Mouse (Mus musculus) ES-Bruce4 (cell line): ENCODE data around the gene Prr18. TPM values are rescaled to one million over a fixed set of nuclear protein-coding genes. Genes with fewer than 3 reads are reported as not detected.

Experiments used
- H3K27ac ChIP-seq: 2 replicates; pipeline ENCODE4 v1.5.1; 2012; ENCODE audit warnings: low read length, inconsistent platforms; ENCODE audit not compliant: insufficient read depth
- H3K27me3 ChIP-seq: 2 replicates; pipeline ENCODE4 v1.6.1; 2012; ENCODE audit warnings: mild to moderate bottlenecking, low read length, inconsistent platforms; ENCODE audit not compliant: control insufficient read depth, poor library complexity, insufficient read depth, severe bottlenecking
- H3K36me3 ChIP-seq: 2 replicates; pipeline ENCODE4 v1.6.1; 2012; ENCODE audit warnings: inconsistent platforms, mild to moderate bottlenecking, low read length, moderate library complexity; ENCODE audit not compliant: control insufficient read depth, poor library complexity, insufficient read depth, severe bottlenecking
- H3K4me1 ChIP-seq: one replicate; pipeline ENCODE4 v1.8.1; 2011; ENCODE audit warnings: low read length; ENCODE audit not compliant: control insufficient read depth, insufficient read depth
- H3K4me3 ChIP-seq: 2 replicates; pipeline ENCODE4 v1.5.1; 2011; ENCODE audit warnings: low read depth, mild to moderate bottlenecking, low read length
- H3K9ac ChIP-seq: 2 replicates; pipeline ENCODE4 v1.6.1; 2012; ENCODE audit warnings: low read depth, mild to moderate bottlenecking, inconsistent platforms; ENCODE audit not compliant: poor library complexity, severe bottlenecking
- H3K9me3 ChIP-seq: replicated peaks from 2 replicates; pipeline ENCODE4 v1.6.1; 2012; ENCODE audit warnings: mild to moderate bottlenecking, low read length, inconsistent platforms; ENCODE audit not compliant: control insufficient read depth, poor library complexity, insufficient read depth, severe bottlenecking
- CTCF ChIP-seq: IDR thresholded peaks from one replicate; pipeline ENCODE4 v1.8.1; 2011; ENCODE audit warnings: low read depth, low read length
- EP300 ChIP-seq: IDR thresholded peaks from 2 replicates; pipeline ENCODE4 v1.6.1; 2011; ENCODE audit warnings: low read depth, low read length; ENCODE audit not compliant: insufficient read depth
- POLR2A ChIP-seq: IDR thresholded peaks from one replicate; pipeline ENCODE4 v1.8.1; 2011; ENCODE audit warnings: low read length; ENCODE audit not compliant: insufficient read depth
- polyA plus RNA-seq: library from polyadenylated mRNA; stranded (reverse); fragments of >200 nt; gene quantifications from 2 replicates; pipeline ENCODE4 v1.2.4, GENCODE M21; 2011; ENCODE audit warnings: low read depth; ENCODE audit not compliant: missing spikeins, insufficient read depth, insufficient read length

Prr18 gene
- polyA plus RNA-seq, 1 experiment, result 0.61 TPM

DNA sequence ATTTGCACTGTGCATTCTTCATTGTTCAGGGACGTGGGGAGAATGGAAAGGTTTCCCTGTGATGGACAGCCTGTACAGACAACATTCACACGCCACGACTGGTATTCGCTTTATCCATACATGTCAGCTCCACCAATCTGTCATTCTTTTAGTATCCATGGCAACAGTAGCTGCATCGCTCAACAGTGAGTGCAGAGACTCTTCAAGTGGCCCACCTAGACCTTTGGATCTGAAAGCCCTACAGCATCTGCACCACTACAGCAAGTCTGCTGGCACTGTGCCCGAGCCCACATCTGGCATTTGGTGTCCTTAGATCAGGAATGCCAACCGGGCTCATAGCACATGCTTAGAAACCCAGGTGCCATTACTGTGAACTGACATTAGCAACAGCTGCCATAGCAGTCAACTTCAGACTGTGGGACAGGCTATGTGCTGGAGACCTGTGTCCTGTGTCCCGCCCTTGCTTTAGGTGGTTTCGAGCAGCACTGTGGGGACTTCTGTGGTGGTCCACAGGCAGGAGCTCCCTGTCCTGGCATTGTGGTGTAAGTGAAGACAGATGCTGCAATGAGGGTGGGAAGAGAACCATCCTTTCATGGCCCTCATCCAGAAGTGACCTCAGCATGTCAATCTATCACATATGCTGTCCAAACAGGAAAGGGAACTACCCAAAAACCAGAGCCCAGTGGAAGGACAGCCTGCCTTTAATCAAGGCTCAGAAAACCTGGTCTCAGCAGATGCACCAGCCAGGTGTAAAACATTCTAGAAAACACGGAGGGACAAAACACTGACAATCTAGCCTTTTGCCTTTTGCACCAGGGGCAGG, 24.2 kb downstream of the Prr18 start:
- H3K27ac ChIP-seq, result no peak overlapping the region
- no peak overlapping the region for H3K4me3 ChIP-seq
- no peaks in the 10 kb centered on the region for H3K4me1 ChIP-seq
- H3K27me3 ChIP-seq, result no peaks in the 10 kb centered on the region
- TF ChIP-seq CTCF (no peak), EP300 (no peak), POLR2A (no peak)
- H3K9me3 ChIP-seq, result no peaks in the 10 kb centered on the region
- H3K9ac ChIP-seq, result no peak overlapping the region
- no peaks in the 10 kb centered on the region for H3K36me3 ChIP-seq

DNA sequence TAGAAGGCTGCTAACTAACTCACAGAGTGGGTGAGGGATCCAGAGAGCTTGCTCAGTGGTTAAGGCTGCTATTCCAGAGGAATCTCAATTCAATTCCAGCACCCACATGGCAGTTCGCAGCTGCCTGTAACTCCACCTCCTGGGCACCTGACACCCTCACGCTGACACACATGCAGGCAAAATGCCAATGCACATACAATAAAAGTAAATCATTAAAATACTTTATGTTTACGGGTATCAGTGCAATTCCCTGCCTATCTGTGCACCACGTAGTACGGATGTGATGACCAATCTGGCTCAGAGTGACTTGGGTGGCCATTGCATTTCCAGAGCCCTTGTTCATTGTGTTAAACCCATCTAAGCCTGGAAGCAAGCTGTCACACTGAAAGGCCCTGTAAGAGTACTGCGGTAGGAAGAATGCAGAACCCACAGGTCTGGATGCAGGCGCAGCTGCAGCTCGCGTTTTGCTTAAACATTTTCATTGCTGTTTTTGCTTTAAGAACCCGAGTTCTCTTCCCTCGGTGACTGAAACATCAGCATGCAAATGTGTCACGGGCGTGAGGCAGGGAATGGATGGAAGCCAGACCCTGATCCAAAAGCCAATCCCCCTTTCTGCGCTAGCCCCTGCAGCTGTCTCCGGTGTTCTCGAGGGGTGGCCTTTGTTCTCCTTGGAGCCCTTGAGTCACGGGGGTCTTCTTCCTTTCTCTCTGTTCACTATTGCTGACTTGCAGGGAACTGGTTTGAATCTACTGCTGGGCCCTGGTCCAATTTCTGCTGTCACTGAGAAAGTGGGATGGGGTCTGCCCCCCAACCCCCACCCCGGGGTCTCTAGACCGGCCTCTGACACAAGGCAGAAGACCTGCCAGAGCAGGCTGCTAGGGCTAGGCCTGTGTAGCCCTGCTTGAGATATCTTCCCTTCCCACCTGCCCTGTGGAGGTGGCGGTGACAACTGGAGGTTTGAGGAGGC, 30.5 kb downstream of the Prr18 start:
- TF ChIP-seq POLR2A, result no peak
- TF ChIP-seq CTCF, result no peak
- no peak for TF ChIP-seq EP300
- H3K4me1 ChIP-seq, result no peaks in the 10 kb centered on the region

DNA sequence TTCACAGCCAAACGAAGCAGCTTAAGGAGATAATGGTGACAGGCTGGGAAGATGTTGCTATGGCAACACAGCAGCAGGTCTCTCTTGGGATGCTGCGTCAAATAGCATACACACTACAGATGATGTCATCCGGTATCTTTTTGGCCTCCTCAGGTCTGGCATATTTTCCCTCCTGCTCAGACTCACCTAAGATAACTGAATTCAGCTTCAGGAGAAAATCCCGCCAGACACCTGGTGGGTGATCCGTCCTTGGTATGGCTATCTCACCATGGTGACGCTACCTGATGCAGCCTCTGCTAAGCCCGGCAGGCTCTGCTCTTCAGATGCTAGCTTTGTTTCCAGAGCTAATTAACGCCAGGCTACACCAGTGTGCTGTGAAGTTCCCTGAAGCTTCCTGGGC, 31.3 kb downstream of the Prr18 start:
- Histone ChIP-seq H3K4me1 (no peaks in the 10 kb centered on the region), H3K4me3 (no peak overlapping the region), H3K9ac (no peak overlapping the region), H3K9me3 (no peaks in the 10 kb centered on the region), H3K27me3 (no peaks in the 10 kb centered on the region), H3K27ac (no peak overlapping the region), H3K36me3 (no peaks in the 10 kb centered on the region)
- TF ChIP-seq POLR2A, result no peak
- TF ChIP-seq CTCF, result no peak
- no peak for TF ChIP-seq EP300

More for the DNA sequence above, 30.5 kb downstream of the Prr18 start:
- no peaks in the 10 kb centered on the region for H3K36me3 ChIP-seq
- no peak overlapping the region for H3K4me3 ChIP-seq
- H3K9me3 ChIP-seq, result no peaks in the 10 kb centered on the region
- H3K27ac ChIP-seq, result no peak overlapping the region
- H3K9ac ChIP-seq, result no peak overlapping the region
- H3K27me3 ChIP-seq, result no peaks in the 10 kb centered on the region

DNA sequence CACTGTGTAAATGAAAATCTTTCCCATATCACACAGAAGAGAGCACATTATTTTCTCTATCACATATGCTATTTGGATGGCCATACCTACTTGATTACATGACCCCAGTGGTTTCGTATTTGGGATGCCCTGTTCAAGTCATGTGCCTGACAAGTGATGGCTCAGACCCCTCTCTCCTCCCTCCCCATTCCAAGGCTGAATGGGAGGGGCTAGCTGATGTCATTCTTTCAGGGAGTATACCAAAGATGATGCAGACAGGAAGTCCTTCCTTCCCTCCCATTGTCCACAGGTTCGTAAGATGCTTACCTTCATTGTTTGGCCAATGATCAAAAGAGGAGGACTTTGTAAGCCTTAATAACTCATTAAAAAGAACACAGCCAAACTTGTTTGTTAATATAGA, 31.9 kb downstream of the Prr18 start:
- H3K9ac ChIP-seq, result no peak overlapping the region
- no peak overlapping the region for H3K4me3 ChIP-seq
- H3K4me1 ChIP-seq, result no peaks in the 10 kb centered on the region
- no peaks in the 10 kb centered on the region for H3K27me3 ChIP-seq
- no peaks in the 10 kb centered on the region for H3K9me3 ChIP-seq
- TF ChIP-seq CTCF (no peak), EP300 (no peak), POLR2A (no peak)
- H3K27ac ChIP-seq, result no peak overlapping the region
- H3K36me3 ChIP-seq, result no peaks in the 10 kb centered on the region

DNA sequence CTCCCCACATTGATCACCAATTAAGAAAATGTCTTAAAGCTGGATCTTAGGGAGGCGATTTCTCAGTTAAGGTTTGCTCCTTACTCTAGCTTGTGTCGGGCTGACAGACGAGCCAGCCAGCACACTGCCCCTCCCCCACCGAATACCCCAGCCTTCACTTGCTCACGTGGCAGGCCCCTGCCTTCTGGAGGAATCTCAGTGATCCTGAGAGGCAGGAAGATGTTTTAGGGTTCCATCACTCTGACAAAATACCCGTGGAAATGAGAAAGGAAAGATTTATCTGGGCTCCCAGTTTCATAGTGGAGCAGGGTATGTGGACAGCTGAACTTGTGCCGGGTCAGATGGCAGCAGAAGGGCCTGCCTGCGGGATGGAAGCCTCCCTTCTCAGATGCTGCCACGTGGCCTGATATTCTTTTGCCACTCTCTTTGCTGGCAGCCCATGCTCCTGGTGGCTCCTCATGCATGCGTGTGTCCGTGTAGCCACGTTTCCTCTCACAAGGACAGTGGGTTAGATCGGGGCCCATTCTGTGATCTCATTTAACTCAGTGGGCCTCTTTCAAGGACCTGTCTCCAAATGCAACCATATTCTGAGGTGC, 33.5 kb downstream of the Prr18 start:
- H3K9ac ChIP-seq, result no peak overlapping the region; the same call in 1 of the 2 replicates
- no peaks in the 10 kb centered on the region for H3K4me1 ChIP-seq
- TF ChIP-seq EP300 (no peak), CTCF (no peak), POLR2A (no peak)
- H3K27ac ChIP-seq, result no peak overlapping the region
- H3K36me3 ChIP-seq, result no peaks in the 10 kb centered on the region
- H3K9me3 ChIP-seq, result no peaks in the 10 kb centered on the region
- no peaks in the 10 kb centered on the region for H3K27me3 ChIP-seq
- H3K4me3 ChIP-seq, result no peak overlapping the region

DNA sequence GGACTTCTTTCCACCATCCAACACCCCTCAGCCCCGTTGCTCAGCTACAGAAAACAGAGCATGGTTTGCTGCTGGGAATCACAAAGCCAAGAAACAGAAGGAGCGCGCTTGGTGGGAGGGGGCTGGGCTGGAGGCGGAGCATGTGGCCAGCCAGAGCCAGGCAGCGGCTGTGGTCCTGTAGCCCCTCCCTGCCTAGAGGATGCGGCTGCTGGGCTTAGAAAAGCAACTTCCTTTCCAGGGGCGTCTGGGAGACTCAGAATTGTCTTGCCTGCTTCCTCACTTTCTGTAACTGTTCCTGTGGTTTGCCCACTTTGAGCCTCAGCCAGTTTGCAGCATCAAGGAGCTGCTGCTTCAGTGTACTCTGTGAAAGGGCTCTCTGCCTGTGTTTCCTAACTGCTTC, 34.6 kb downstream of the Prr18 start:
- no peaks in the 10 kb centered on the region for H3K36me3 ChIP-seq
- H3K27ac ChIP-seq, result peak overlapping the region; percentile 88
- TF ChIP-seq POLR2A (no peak), CTCF (no peak), EP300 (no peak)
- no peaks in the 10 kb centered on the region for H3K9me3 ChIP-seq
- H3K9ac ChIP-seq, result peak overlapping the region; percentile 21; the same call in 1 of the 2 replicates
- H3K4me1 ChIP-seq, result no peaks in the 10 kb centered on the region
- no peaks in the 10 kb centered on the region for H3K27me3 ChIP-seq
- H3K4me3 ChIP-seq, result peak overlapping the region; percentile 25
